Mouse (Mus musculus): ENCODE measurements at regions not wholly inside any gene's neighbourhood (a gene's known extent, or its start where the extent isn't known, plus 50 kb on each side); places are given as distances from the start of the nearest gene placed in this dataset.

GRCm38 (mm10) chr13:28700081-28700480, 253.4 kb downstream of the Sox4 start:
- no peaks in the 10 kb centered on the region for H3K9me3 ChIP-seq (ENCODE audit: control insufficient read depth, insufficient read depth, low read depth, low read length)
- DNase-seq (ENCODE audit: low read depth, low spot score) = no peak
- in situ Hi-C loops (cut with MboI; ENCODE audit: low sequenced_read_pairs in 2 of 2, unreplicated experiment in 2 of 2) = no loop called here
- TF ChIP-seq CHD2 (IDR thresholded peaks at IDR 0.05; ENCODE audit: low read depth, low read length) = no peak
- TF ChIP-seq HCFC1 (IDR thresholded peaks at IDR 0.05; ENCODE audit: borderline replicate concordance, insufficient read depth, low read length) = no peak
- no peak for TF ChIP-seq ZNF384 (IDR thresholded peaks at IDR 0.05; ENCODE audit: low read depth, low read length)
- no peak for TF ChIP-seq MAFK (IDR thresholded peaks at IDR 0.05; ENCODE audit: insufficient read depth, low read depth, low read length)
- TF ChIP-seq ZC3H11A (IDR thresholded peaks at IDR 0.05; ENCODE audit: borderline replicate concordance, low read depth, low read length) = no peak
- H3K27ac ChIP-seq (ENCODE audit: insufficient read depth, low read depth, low read length, poor library complexity, severe bottlenecking) = no peak overlapping the region
- H3K4me3 ChIP-seq (ENCODE audit: insufficient read depth in 1 of 2, low read depth in 1 of 2, low read length in 2 of 2, poor library complexity in 1 of 2, severe bottlenecking in 1 of 2) = no peak overlapping the region
- H3K4me1 ChIP-seq (ENCODE audit: control insufficient read depth in 2 of 2, insufficient read depth in 2 of 2, low read length in 2 of 2, poor library complexity in 1 of 2) = peaks cover 4 to 13% of the 10 kb centered on the region in 2 experiments; a peak in 3 of 4 replicates
- H3K36me3 ChIP-seq (ENCODE audit: control insufficient read depth, insufficient read depth, low read length, poor library complexity, severe bottlenecking) = no peaks in the 10 kb centered on the region
- no peak overlapping the region for H3K9ac ChIP-seq (ENCODE audit: insufficient read depth, low read depth, low read length, poor library complexity, severe bottlenecking)

- no peaks in the 10 kb centered on the region for H3K9me3 ChIP-seq (ENCODE audit: control insufficient read depth, insufficient read depth, low read depth, low read length)
- no peak overlapping the region for H3K4me3 ChIP-seq (ENCODE audit: insufficient read depth in 1 of 2, low read depth in 1 of 2, low read length in 2 of 2, poor library complexity in 1 of 2, severe bottlenecking in 1 of 2)
- no peaks in the 10 kb centered on the region for H3K36me3 ChIP-seq (ENCODE audit: control insufficient read depth, insufficient read depth, low read length, poor library complexity, severe bottlenecking)
- no peak for DNase-seq (ENCODE audit: low read depth, low spot score)
- peaks cover 4 to 13% of the 10 kb centered on the region in 2 experiments; a peak in 3 of 4 replicates for H3K4me1 ChIP-seq (ENCODE audit: control insufficient read depth in 2 of 2, insufficient read depth in 2 of 2, low read length in 2 of 2, poor library complexity in 1 of 2)
- no peak overlapping the region for H3K27ac ChIP-seq (ENCODE audit: insufficient read depth, low read depth, low read length, poor library complexity, severe bottlenecking)
- no peak overlapping the region for H3K9ac ChIP-seq (ENCODE audit: insufficient read depth, low read depth, low read length, poor library complexity, severe bottlenecking)
- in situ Hi-C loops (cut with MboI; ENCODE audit: low sequenced_read_pairs in 2 of 2, unreplicated experiment in 2 of 2) = no loop called here
- TF ChIP-seq ZNF384 (IDR thresholded peaks at IDR 0.05; ENCODE audit: low read depth, low read length) (no peak), ZC3H11A (IDR thresholded peaks at IDR 0.05; ENCODE audit: borderline replicate concordance, low read depth, low read length) (no peak), HCFC1 (IDR thresholded peaks at IDR 0.05; ENCODE audit: borderline replicate concordance, insufficient read depth, low read length) (no peak), CHD2 (IDR thresholded peaks at IDR 0.05; ENCODE audit: low read depth, low read length) (no peak), MAFK (IDR thresholded peaks at IDR 0.05; ENCODE audit: insufficient read depth, low read depth, low read length) (no peak)
These were observed 254.0 kb downstream of the Sox4 start for GRCm38 (mm10) chr13:28699490-28700032.

GRCm38 (mm10) chr13:28697796-28698678, 255.5 kb downstream of the Sox4 start:
- H3K9ac ChIP-seq (ENCODE audit: insufficient read depth, low read depth, low read length, poor library complexity, severe bottlenecking) = no peak overlapping the region
- H3K4me3 ChIP-seq (ENCODE audit: insufficient read depth in 1 of 2, low read depth in 1 of 2, low read length in 2 of 2, poor library complexity in 1 of 2, severe bottlenecking in 1 of 2) = no peak overlapping the region
- no peak for TF ChIP-seq ZNF384 (IDR thresholded peaks at IDR 0.05; ENCODE audit: low read depth, low read length)
- no peak for TF ChIP-seq CHD2 (IDR thresholded peaks at IDR 0.05; ENCODE audit: low read depth, low read length)
- in situ Hi-C loops (cut with MboI; ENCODE audit: low sequenced_read_pairs in 2 of 2, unreplicated experiment in 2 of 2) = no loop called here
- H3K36me3 ChIP-seq (ENCODE audit: control insufficient read depth, insufficient read depth, low read length, poor library complexity, severe bottlenecking) = no peaks in the 10 kb centered on the region
- H3K9me3 ChIP-seq (ENCODE audit: control insufficient read depth, insufficient read depth, low read depth, low read length) = no peaks in the 10 kb centered on the region
- no peak overlapping the region for H3K27ac ChIP-seq (ENCODE audit: insufficient read depth, low read depth, low read length, poor library complexity, severe bottlenecking)
- DNase-seq (ENCODE audit: low read depth, low spot score) = no peak
- peaks cover 4 to 16% of the 10 kb centered on the region in 2 experiments; a peak in 3 of 4 replicates for H3K4me1 ChIP-seq (ENCODE audit: control insufficient read depth in 2 of 2, insufficient read depth in 2 of 2, low read length in 2 of 2, poor library complexity in 1 of 2)

GRCm38 (mm10) chr13:28693078-28693477, 260.4 kb downstream of the Sox4 start:
- no peak for TF ChIP-seq CHD2 (IDR thresholded peaks at IDR 0.05; ENCODE audit: low read depth, low read length)
- no peak for TF ChIP-seq MAFK (IDR thresholded peaks at IDR 0.05; ENCODE audit: insufficient read depth, low read depth, low read length)
- no peak for TF ChIP-seq ZNF384 (IDR thresholded peaks at IDR 0.05; ENCODE audit: low read depth, low read length)
- TF ChIP-seq ZC3H11A (IDR thresholded peaks at IDR 0.05; ENCODE audit: borderline replicate concordance, low read depth, low read length) = no peak
- no peak for TF ChIP-seq HCFC1 (IDR thresholded peaks at IDR 0.05; ENCODE audit: borderline replicate concordance, insufficient read depth, low read length)
- H3K4me1 ChIP-seq (ENCODE audit: control insufficient read depth in 2 of 2, insufficient read depth in 2 of 2, low read length in 2 of 2, poor library complexity in 1 of 2) = peaks cover 2 to 14% of the 10 kb centered on the region in 2 experiments; a peak in 3 of 4 replicates

More at GRCm38 (mm10) chr13:28693078-28693477, 260.4 kb downstream of the Sox4 start:
- Histone ChIP-seq H3K27ac (ENCODE audit: insufficient read depth, low read depth, low read length, poor library complexity, severe bottlenecking) (no peak overlapping the region), H3K9ac (ENCODE audit: insufficient read depth, low read depth, low read length, poor library complexity, severe bottlenecking) (no peak overlapping the region), H3K36me3 (ENCODE audit: control insufficient read depth, insufficient read depth, low read length, poor library complexity, severe bottlenecking) (no peaks in the 10 kb centered on the region), H3K4me3 (ENCODE audit: insufficient read depth in 1 of 2, low read depth in 1 of 2, low read length in 2 of 2, poor library complexity in 1 of 2, severe bottlenecking in 1 of 2) (no peak overlapping the region), H3K9me3 (ENCODE audit: control insufficient read depth, insufficient read depth, low read depth, low read length) (no peaks in the 10 kb centered on the region)
- DNase-seq (ENCODE audit: low read depth, low spot score) = no peak
- in situ Hi-C loops (cut with MboI; ENCODE audit: low sequenced_read_pairs in 2 of 2, unreplicated experiment in 2 of 2) = no loop called here

All from ES-E14 (cell line).